Mouse (Mus musculus) retina, postnatal 7 days (tissue): ENCODE measurements around the gene Olfr1395.
"Not testable (repeated sequence)": the region's sequence is repeated elsewhere in the genome, so short reads cannot be mapped to it uniquely, and the experiment has no call there.

Experiments
- DNase-seq: peaks from one replicate; pipeline ENCODE4 v3.0.0-alpha.2; 2012; ENCODE audit warnings: low read depth, low spot score

Gene Olfr1395

DNA sequence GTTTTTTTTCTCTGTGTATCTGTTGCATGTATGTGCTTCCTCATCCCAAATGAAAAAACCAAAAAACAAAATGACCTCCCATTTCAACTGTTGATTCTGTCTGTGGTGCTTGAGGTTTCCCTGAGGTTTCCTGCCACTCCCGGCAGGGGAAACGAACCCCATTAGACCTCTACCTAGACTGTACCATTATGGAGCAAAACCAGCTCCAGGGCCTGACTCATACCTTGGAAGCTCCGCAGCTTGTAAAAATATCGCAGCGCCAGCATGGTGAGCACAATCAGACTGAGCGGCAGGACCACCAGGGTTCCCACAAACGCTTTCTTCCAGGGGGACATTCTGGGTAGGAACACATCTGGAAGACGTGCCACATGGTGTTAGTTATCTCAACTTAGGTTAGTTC, 33.3 kb downstream of the Olfr1395 start:
- no peak for DNase-seq

DNA sequence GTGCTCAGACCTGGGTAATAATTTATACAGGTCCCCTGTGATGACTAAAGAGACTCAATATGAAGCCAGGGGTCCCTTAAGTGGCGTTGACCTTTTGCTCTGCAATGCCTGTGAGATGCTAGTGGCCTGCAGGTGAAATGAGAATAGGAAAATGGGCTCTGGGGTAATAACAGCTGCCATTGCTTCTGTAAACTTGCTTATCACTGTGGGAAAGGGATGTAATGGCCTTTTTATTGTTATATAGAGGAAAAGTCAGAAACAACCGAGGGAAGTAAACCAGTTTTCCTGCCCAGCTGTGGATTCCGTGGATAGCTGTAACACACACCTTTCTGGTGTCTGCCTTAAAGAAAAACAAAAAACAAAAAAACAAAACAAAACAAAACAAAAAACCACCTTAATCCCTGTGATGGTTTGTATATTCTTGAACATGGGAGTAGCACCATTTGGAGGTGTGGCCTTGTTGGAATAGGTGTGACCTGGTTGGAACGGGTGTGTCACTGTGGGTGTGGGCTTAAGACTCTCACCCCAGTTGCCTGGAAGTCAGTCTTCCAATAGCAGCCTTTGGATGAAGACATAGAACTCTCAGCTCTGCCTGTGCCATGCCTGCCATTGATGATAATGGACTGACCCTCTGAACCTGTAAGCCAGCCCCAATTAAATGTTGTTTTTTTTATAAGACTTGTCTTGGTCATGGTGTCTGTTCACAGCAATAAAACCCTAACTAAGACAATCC, 34.1 kb downstream of the Olfr1395 start:
- DNase-seq = not testable (repeated sequence)

DNA sequence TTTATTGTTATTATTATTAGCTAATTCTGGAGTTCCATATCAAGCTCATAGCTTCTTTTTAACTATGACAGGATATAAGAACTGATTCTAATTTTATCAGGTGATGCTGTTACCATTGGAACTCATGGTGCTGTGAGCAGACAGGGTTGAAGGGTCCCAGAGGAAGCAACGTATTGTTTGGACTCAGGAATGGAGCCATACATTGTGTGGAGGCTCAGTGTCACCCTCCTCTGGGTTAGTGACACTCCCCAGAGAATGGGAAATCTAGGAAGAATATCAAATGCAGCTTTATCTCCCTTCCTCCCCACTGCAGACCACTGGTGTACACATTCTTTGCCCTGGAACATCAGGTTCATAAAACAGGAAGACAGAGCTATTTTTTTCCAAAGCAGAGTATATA, 41.1 kb downstream of the Olfr1395 start:
- no peak for DNase-seq

DNA sequence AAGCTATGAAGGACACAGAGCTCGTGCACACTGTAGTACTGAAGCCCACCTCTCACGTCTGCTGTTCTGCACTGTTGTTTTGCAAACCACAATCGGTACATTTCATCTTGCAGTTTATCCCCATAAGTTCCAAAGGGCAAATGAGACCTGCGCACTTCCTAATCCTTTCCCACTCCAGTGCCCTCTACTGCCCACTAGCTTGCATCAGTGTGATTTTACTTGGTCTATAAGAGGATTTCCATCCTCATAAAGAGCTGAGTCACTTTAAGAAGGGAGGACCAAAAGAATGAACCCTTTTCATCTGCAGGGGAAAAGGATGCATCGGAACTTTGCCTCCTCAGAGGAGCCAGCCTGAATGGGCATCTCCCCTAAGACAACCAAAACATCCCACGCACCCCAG, 44.4 kb downstream of the Olfr1395 start:
- no peak for DNase-seq

DNA sequence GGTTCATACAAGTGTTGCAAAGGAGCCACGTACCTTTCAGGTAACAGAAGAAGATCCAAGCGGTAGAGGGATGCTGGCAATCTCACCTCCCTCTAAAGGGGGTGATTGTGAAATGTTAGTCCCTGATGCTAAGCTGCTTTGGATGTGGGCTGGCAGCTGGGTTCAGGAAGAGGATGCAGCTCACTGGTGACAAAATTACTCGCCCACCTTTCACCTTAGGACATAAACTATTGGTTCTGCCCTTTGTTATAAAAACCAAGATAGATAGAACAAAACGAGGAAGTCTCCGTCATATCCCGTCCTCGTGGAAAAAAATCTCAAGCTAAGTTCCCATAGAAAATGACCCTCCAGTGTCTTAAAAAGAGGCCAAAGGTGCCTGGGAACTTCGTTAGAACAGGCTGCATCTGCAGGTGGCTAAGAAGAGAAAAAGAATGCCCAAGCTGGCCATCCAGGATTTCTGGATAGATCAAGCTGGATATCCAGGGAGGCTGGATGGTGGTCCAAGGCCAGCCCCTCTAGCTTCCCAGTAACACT, 44.9 kb downstream of the Olfr1395 start, which contains the start of gene Btnl9:
Gene Btnl9 (minus strand): TSS at position 205 of the 534 bp plus-strand sequence.
- DNase-seq = no peak

DNA sequence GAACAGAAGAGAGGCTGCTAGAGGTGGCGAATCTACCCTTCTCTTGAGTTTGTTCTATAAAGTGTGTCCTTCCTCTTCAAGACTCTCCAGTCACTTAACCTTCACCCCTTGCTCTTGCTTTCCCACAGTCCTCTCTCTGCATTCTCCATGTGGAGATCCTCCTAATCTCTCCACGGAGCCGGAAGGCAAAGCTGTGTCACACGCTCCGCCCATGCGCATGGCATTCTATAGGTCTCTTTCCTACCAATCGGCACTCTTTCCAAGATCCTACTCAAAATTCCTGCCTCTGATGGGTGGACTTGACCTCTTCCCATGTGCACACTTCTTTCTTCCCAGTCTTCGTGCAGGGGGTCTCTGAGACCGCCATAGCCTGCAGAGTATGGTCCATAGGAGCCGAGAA, 45.6 kb downstream of the Olfr1395 start:
- no peak for DNase-seq

DNA sequence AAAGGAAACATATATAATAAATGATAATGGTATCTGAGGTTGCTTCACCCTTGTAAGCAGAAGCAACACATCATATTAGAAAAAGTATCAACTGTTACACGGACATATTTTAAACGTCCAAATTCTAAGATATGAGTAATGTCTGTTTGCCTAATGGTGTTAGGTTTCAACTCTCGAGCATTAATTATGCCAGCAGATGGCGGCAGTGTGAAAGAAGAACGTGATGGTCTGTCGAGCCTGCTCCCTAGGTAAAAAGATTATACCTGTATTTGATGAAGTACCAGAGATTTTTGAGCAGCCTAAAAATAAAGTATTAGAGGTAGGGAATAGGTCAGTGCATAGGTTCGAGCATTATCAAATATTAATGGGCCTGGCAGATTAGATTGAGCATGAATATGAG, 47.7 kb downstream of the Olfr1395 start:
- DNase-seq = peak; percentile 46

DNA sequence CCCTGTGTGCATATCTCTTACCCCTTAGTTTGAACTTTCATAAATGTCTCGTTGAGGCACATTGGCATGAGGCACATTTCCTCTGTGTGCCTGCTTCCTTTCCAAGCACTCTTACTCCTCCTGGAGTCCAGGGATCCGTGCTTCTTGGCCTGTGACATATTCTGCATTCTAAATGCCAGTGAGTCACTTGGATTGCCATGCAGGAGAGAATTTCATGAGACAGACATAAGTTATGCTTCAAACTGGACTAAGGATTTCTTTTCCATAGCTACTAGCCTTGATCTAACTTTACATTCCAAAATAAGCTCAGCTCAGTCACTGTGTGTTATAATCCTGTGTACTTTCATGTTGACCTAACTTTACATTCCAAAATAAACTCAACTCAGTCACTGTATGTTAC, 49.0 kb downstream of the Olfr1395 start:
- no peak for DNase-seq

DNA sequence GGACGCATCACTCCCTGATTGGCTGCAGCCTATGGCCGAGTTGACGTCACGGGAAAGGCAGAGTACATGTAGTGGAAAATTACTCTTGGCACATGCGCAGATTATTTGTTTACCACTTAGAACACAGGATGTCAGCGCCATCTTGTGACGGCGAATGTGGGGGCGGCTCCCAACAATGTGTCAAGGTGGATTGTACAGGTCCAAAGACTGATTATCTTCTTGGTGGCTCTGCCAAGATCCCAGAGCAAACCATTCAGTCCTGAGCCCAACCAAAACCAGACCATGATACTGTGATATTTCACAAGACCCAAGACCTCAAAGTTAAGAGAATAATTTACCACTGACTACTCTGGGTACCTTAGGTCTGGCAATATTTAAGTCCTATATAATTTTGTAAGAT, 52.7 kb downstream of the Olfr1395 start:
- not testable (repeated sequence) for DNase-seq

DNA sequence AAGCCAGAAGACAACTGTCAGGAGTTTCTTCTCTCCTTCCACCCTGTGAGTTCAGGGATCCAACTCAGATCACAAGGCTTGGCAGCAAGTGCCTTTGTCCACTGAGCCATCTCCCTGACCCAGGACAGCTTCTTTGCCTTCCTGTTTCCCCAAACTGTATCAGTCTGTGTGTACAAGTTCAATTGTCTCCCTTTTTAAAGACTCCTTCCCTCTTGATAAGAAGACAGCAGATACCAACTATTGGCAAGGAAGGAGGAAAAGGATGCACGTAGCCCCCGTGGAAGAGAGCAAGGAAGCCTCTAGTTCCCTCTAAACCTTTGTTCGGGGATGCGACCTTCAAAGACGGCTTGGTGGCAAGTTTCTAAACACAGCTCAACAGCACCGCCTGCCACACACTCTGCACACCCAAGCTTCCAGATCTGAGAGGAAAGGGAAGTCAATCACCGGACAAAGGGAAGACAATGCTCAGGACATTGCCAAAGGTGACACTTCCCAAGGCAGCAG, 53.8 kb downstream of the Olfr1395 start:
- no peak for DNase-seq
